ENCODE assay signal across 8 mouse cellular contexts in the genomic region with DNA sequence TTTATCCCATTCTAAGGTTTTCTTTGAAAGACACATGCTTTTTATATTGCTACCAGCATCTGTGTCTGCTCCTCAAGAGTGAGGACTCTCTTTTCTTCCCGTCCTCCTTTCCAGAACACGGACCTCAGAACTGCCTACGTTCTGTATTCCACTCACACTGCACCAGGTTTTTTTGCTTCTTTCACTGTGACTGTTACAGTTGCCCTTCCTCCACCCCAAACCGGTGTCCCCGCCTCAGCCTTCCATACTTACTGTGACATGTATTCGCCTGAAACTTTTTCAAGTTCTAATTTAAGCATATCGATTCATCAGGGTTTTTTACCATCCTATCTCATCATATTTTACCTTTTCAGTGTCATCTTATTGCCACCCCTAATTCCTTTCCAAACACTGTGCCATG. TPM values are rescaled to one million over a fixed set of nuclear protein-coding genes. Genes with fewer than 3 reads are reported as not detected.
DNase-seq lines count a peak whose midpoint lies in the region; ATAC-seq and TF ChIP-seq lines count a peak whose summit lies in the region.

No protein-coding gene starts in this region.

- peaks cover 7% of the 10 kb centered on the region for H3K36me3 ChIP-seq in ES-Bruce4 (ENCODE audit: control insufficient read depth, insufficient read depth, low read length, poor library complexity, severe bottlenecking)
- H3K36me3 ChIP-seq in embryonic facial prominence, embryonic 10.5 days (replicated peaks): peaks cover 3% of the 10 kb centered on the region; the same call in 1 of the 2 replicates
- peaks cover 3% of the 10 kb centered on the region; the same call in 1 of the 2 replicates for H3K36me3 ChIP-seq in heart, postnatal 0 days (replicated peaks; ENCODE audit: control insufficient read depth, insufficient read depth, low read length)
- H3K36me3 ChIP-seq in limb, embryonic 10.5 days: 0 out of 2 replicates have a peak, but pooled peaks cover 4% of the 10 kb centered on the region
- H3K36me3 ChIP-seq in midbrain, embryonic 13.5 days: no peaks in the 10 kb centered on the region

- TF ChIP-seq CTCF in ES-Bruce4 (IDR thresholded peaks at IDR 0.05; ENCODE audit: low read depth, low read length): no peak
- no peak for TF ChIP-seq CTCF in heart, postnatal 0 days (IDR thresholded peaks at IDR 0.05; ENCODE audit: low read depth)

- H3K9me3 ChIP-seq in ES-Bruce4 (replicated peaks; ENCODE audit: control insufficient read depth, insufficient read depth, low read length, poor library complexity, severe bottlenecking): no peaks in the 10 kb centered on the region
- no peaks in the 10 kb centered on the region for H3K9me3 ChIP-seq in embryonic facial prominence, embryonic 10.5 days
- no peaks in the 10 kb centered on the region for H3K9me3 ChIP-seq in heart, postnatal 0 days (replicated peaks; ENCODE audit: control insufficient read depth, low read length)
- no peaks in the 10 kb centered on the region for H3K9me3 ChIP-seq in limb, embryonic 10.5 days (replicated peaks)
- no peaks in the 10 kb centered on the region for H3K9me3 ChIP-seq in midbrain, embryonic 13.5 days

- peak; percentile 19 for DNase-seq in embryo, embryonic 10 days (ENCODE audit: low spot score)
- no peak for DNase-seq in embryo, embryonic 9.5 days (ENCODE audit: extremely low spot score)
- DNase-seq in embryonic facial prominence, embryonic 10.5 days (ENCODE audit: low spot score): peak; percentile 12
- peak; percentile 11 for DNase-seq in heart, postnatal 0 days (ENCODE audit: low spot score)
- DNase-seq in limb, embryonic 10.5 days (ENCODE audit: low spot score): peak; percentile 32
- peak; percentile 25 to 30 for DNase-seq in thymus, postnatal 36 days

- peak overlapping the region; percentile 98 for H3K4me3 ChIP-seq in ES-Bruce4 (ENCODE audit: low read depth, low read length)
- peak overlapping the region; percentile 96 for H3K4me3 ChIP-seq in embryonic facial prominence, embryonic 10.5 days
- H3K4me3 ChIP-seq in heart, postnatal 0 days (ENCODE audit: low read depth, low read length): peak overlapping the region; percentile 92
- H3K4me3 ChIP-seq in limb, embryonic 10.5 days: peak overlapping the region; percentile 96
- peak overlapping the region; percentile 86 for H3K4me3 ChIP-seq in midbrain, embryonic 13.5 days (replicated peaks)

- no peak for ATAC-seq in heart, postnatal 0 days (ENCODE audit: insufficient read depth, low read depth)
- ATAC-seq in midbrain, embryonic 13.5 days: no peak

- H3K4me2 ChIP-seq in heart, postnatal 0 days (ENCODE audit: low read depth, low read length): peak overlapping the region; percentile 96
- peak overlapping the region; percentile 79 for H3K4me2 ChIP-seq in midbrain, embryonic 13.5 days (replicated peaks)

- H3K27me3 ChIP-seq in ES-Bruce4 (ENCODE audit: control insufficient read depth, insufficient read depth, low read length, poor library complexity, severe bottlenecking): no peaks in the 10 kb centered on the region
- no peaks in the 10 kb centered on the region for H3K27me3 ChIP-seq in embryonic facial prominence, embryonic 10.5 days (replicated peaks; ENCODE audit: low read depth, poor library complexity, severe bottlenecking)
- no peaks in the 10 kb centered on the region for H3K27me3 ChIP-seq in heart, postnatal 0 days (ENCODE audit: control insufficient read depth, insufficient read depth, low read length)
- no peaks in the 10 kb centered on the region for H3K27me3 ChIP-seq in limb, embryonic 10.5 days (ENCODE audit: low read depth, poor library complexity, severe bottlenecking)
- H3K27me3 ChIP-seq in midbrain, embryonic 13.5 days: no peaks in the 10 kb centered on the region

- 20% methylated on average over 7 of the region's 7 CpGs for WGBS in embryonic facial prominence, embryonic 10.5 days
- 3% methylated on average over 7 of the region's 7 CpGs for WGBS in heart, postnatal 0 days
- WGBS in limb, embryonic 10.5 days: 18% methylated on average over 7 of the region's 7 CpGs
- 18% methylated on average over 7 of the region's 7 CpGs for WGBS in midbrain, embryonic 13.5 days

- no peak overlapping the region for H3K27ac ChIP-seq in ES-Bruce4 (ENCODE audit: insufficient read depth, low read length)
- H3K27ac ChIP-seq in embryonic facial prominence, embryonic 10.5 days (replicated peaks): peak overlapping the region; percentile 98
- peak overlapping the region; percentile 98 for H3K27ac ChIP-seq in heart, postnatal 0 days (ENCODE audit: low read depth)
- H3K27ac ChIP-seq in limb, embryonic 10.5 days: peak overlapping the region; percentile 98
- H3K27ac ChIP-seq in midbrain, embryonic 13.5 days: peak overlapping the region; percentile 96

- no peak for TF ChIP-seq EP300 in ES-Bruce4 (IDR thresholded peaks at IDR 0.05; ENCODE audit: insufficient read depth, low read depth, low read length)
- no peak for TF ChIP-seq EP300 in heart, postnatal 0 days (IDR thresholded peaks at IDR 0.05; ENCODE audit: low read depth)

- peaks cover 3% of the 10 kb centered on the region for H3K4me1 ChIP-seq in ES-Bruce4 (ENCODE audit: control insufficient read depth, insufficient read depth, low read length)
- peaks cover 39% of the 10 kb centered on the region for H3K4me1 ChIP-seq in embryonic facial prominence, embryonic 10.5 days
- peaks cover 17% of the 10 kb centered on the region; the same call in 1 of the 2 replicates for H3K4me1 ChIP-seq in heart, postnatal 0 days (ENCODE audit: control insufficient read depth, insufficient read depth)
- peaks cover 38% of the 10 kb centered on the region for H3K4me1 ChIP-seq in limb, embryonic 10.5 days
- H3K4me1 ChIP-seq in midbrain, embryonic 13.5 days (replicated peaks): peaks cover 41% of the 10 kb centered on the region

- peak overlapping the region; percentile 88 for H3K9ac ChIP-seq in ES-Bruce4 (ENCODE audit: low read depth, poor library complexity, severe bottlenecking)
- H3K9ac ChIP-seq in heart, postnatal 0 days (replicated peaks; ENCODE audit: low read depth, low read length): peak overlapping the region; percentile 93
- peak overlapping the region; percentile 89 for H3K9ac ChIP-seq in midbrain, embryonic 13.5 days (replicated peaks)

- TF ChIP-seq POLR2A in ES-Bruce4 (IDR thresholded peaks at IDR 0.05; ENCODE audit: insufficient read depth, low read length): no peak

RNA-seq across cellular contexts. Expression of a gene that starts 1.0 kb away (rescaled TPM):
- polyA plus RNA-seq in ES-Bruce4 (2011; ENCODE audit: insufficient read depth, insufficient read length, low read depth, missing spikeins): 106 and 118 TPM in 2 replicates
- polyA plus RNA-seq in embryonic facial prominence, embryonic 10.5 days (2016; fragmentation: Nextera tagmentation; extraction: Ambion mirVana): 89.0 and 91.5 TPM in 2 replicates
- total RNA-seq in heart, postnatal 0 days (2014; rRNA removed; ENCODE audit: low replicate concordance): 23.1 and 24.4 TPM in 2 replicates
- polyA plus RNA-seq in heart, postnatal 0 days (2015; fragmentation: Nextera tagmentation; extraction: Ambion mirVana): 28.8 and 29.3 TPM in 2 replicates
- 80.1 and 101 TPM in 2 replicates for polyA plus RNA-seq in limb, embryonic 10.5 days (2016; fragmentation: Nextera tagmentation; extraction: Ambion mirVana)
- polyA plus RNA-seq in midbrain, embryonic 13.5 days (2015; fragmentation: Nextera tagmentation; extraction: Ambion mirVana): 70.6 and 72.4 TPM in 2 replicates

RNA-seq across cellular contexts. Expression of a gene that starts 1.6 kb away (rescaled TPM):
- polyA plus RNA-seq in ES-Bruce4 (2011; ENCODE audit: insufficient read depth, insufficient read length, low read depth, missing spikeins): 56.7 and 71.5 TPM in 2 replicates
- 80.9 and 86.5 TPM in 2 replicates for polyA plus RNA-seq in embryonic facial prominence, embryonic 10.5 days (2016; fragmentation: Nextera tagmentation; extraction: Ambion mirVana)
- total RNA-seq in heart, postnatal 0 days (2014; rRNA removed; ENCODE audit: low replicate concordance): 61.4 and 81.9 TPM in 2 replicates
- 81.3 and 87.8 TPM in 2 replicates for polyA plus RNA-seq in heart, postnatal 0 days (2015; fragmentation: Nextera tagmentation; extraction: Ambion mirVana)
- polyA plus RNA-seq in limb, embryonic 10.5 days (2016; fragmentation: Nextera tagmentation; extraction: Ambion mirVana): 84.2 and 87.8 TPM in 2 replicates
- 54.1 and 55.3 TPM in 2 replicates for polyA plus RNA-seq in midbrain, embryonic 13.5 days (2015; fragmentation: Nextera tagmentation; extraction: Ambion mirVana)
